Mouse (Mus musculus): ENCODE results near the gene Rbp3. TPM values are rescaled to one million over a fixed set of nuclear protein-coding genes. Genes with fewer than 3 reads are reported as not detected.

Gene Rbp3
- 0.16 and 0.47 TPM in 2 replicates for total RNA-seq (2014; rRNA removed)
- 0.07 and 0.31 TPM in 2 replicates for polyA plus RNA-seq (2015; fragmentation: Nextera tagmentation; extraction: Ambion mirVana)

GRCm38 (mm10) chr14:33953761-33954160, at the start of gene Rbp3:
Gene Rbp3 (plus strand): TSS chr14:33954003.
- no peak within 1 kb of the TSS for H3K4me2 ChIP-seq (ENCODE audit: low read depth, low read length, poor library complexity, severe bottlenecking)
- no peaks in the 10 kb centered on the region for H3K9me3 ChIP-seq (ENCODE audit: low read length)
- no peak within 1 kb of the TSS for H3K4me3 ChIP-seq (ENCODE audit: low read depth, low read length)
- no peaks in the 10 kb centered on the region for H3K36me3 ChIP-seq (ENCODE audit: insufficient read depth, low read length)
- no peak for TF ChIP-seq CTCF (IDR thresholded peaks at IDR 0.05)
- 67% methylated on average over 5 of the region's 5 CpGs for WGBS
- H3K27ac ChIP-seq (ENCODE audit: low read depth, low read length), result no peak within 1 kb of the TSS
- ATAC-seq (ENCODE audit: low FRiP score) (no peak), DNase-seq (ENCODE audit: low spot score) (no peak)
- H3K27me3 ChIP-seq (ENCODE audit: insufficient read depth, low read length), result no peaks in the 10 kb centered on the region
- H3K9ac ChIP-seq (replicated peaks; ENCODE audit: low read length, poor library complexity, severe bottlenecking), result no peak within 1 kb of the TSS
- H3K4me1 ChIP-seq (ENCODE audit: insufficient read depth, low read length), result no peaks in the 10 kb centered on the region

GRCm38 (mm10) chr14:33904851-33905250, 49.0 kb upstream of the Rbp3 start:
- DNase-seq (ENCODE audit: low spot score) (no peak), ATAC-seq (ENCODE audit: low FRiP score) (no peak)
- H3K27me3 ChIP-seq (ENCODE audit: insufficient read depth, low read length), result no peaks in the 10 kb centered on the region
- H3K4me1 ChIP-seq (ENCODE audit: insufficient read depth, low read length), result no peaks in the 10 kb centered on the region
- H3K4me3 ChIP-seq (ENCODE audit: low read depth, low read length), result no peak overlapping the region
- TF ChIP-seq CTCF (IDR thresholded peaks at IDR 0.05), result no peak
- no peak overlapping the region for H3K9ac ChIP-seq (replicated peaks; ENCODE audit: low read length, poor library complexity, severe bottlenecking)
- no peaks in the 10 kb centered on the region for H3K9me3 ChIP-seq (ENCODE audit: low read length)
- H3K27ac ChIP-seq (ENCODE audit: low read depth, low read length), result no peak overlapping the region
- no peaks in the 10 kb centered on the region for H3K36me3 ChIP-seq (ENCODE audit: insufficient read depth, low read length)
- no peak overlapping the region for H3K4me2 ChIP-seq (ENCODE audit: low read depth, low read length, poor library complexity, severe bottlenecking)

GRCm38 (mm10) chr14:33913727-33914126, 40.1 kb upstream of the Rbp3 start:
- H3K4me1 ChIP-seq (ENCODE audit: insufficient read depth, low read length), result no peaks in the 10 kb centered on the region
- WGBS, result 33% methylated on average over 3 of the region's 3 CpGs
- ATAC-seq (ENCODE audit: low FRiP score), result no peak
- no peaks in the 10 kb centered on the region for H3K36me3 ChIP-seq (ENCODE audit: insufficient read depth, low read length)
- no peaks in the 10 kb centered on the region for H3K9me3 ChIP-seq (ENCODE audit: low read length)
- no peak overlapping the region for H3K9ac ChIP-seq (replicated peaks; ENCODE audit: low read length, poor library complexity, severe bottlenecking)
- H3K4me3 ChIP-seq (ENCODE audit: low read depth, low read length), result no peak overlapping the region
- TF ChIP-seq CTCF (IDR thresholded peaks at IDR 0.05), result peak; percentile 65
- no peaks in the 10 kb centered on the region for H3K27me3 ChIP-seq (ENCODE audit: insufficient read depth, low read length)
- DNase-seq (ENCODE audit: low spot score), result no peak
- H3K27ac ChIP-seq (ENCODE audit: low read depth, low read length), result no peak overlapping the region
- H3K4me2 ChIP-seq (ENCODE audit: low read depth, low read length, poor library complexity, severe bottlenecking), result no peak overlapping the region

- WGBS, result 90% methylated on average over 9 of the region's 9 CpGs
These were observed 39.6 kb upstream of the Rbp3 start for GRCm38 (mm10) chr14:33914206-33914605.

GRCm38 (mm10) chr14:33920727-33921559, 32.9 kb upstream of the Rbp3 start:
- Histone ChIP-seq H3K4me2 (ENCODE audit: low read depth, low read length, poor library complexity, severe bottlenecking) (no peak overlapping the region), H3K9ac (replicated peaks; ENCODE audit: low read length, poor library complexity, severe bottlenecking) (no peak overlapping the region), H3K4me1 (ENCODE audit: insufficient read depth, low read length) (no peaks in the 10 kb centered on the region; the same call in 1 of the 2 replicates), H3K27me3 (ENCODE audit: insufficient read depth, low read length) (peaks cover 22% of the 10 kb centered on the region), H3K36me3 (ENCODE audit: insufficient read depth, low read length) (no peaks in the 10 kb centered on the region), H3K27ac (ENCODE audit: low read depth, low read length) (no peak overlapping the region), H3K9me3 (ENCODE audit: low read length) (no peaks in the 10 kb centered on the region), H3K4me3 (ENCODE audit: low read depth, low read length) (no peak overlapping the region)
- no peak for ATAC-seq (ENCODE audit: low FRiP score)
- DNase-seq (ENCODE audit: low spot score), result peak; percentile 67
- no peak for TF ChIP-seq CTCF (IDR thresholded peaks at IDR 0.05)
- WGBS, result 15% methylated on average over 14 of the region's 14 CpGs

More at GRCm38 (mm10) chr14:33914206-33914605, 39.6 kb upstream of the Rbp3 start:
- Histone ChIP-seq H3K36me3 (ENCODE audit: insufficient read depth, low read length) (no peaks in the 10 kb centered on the region), H3K4me3 (ENCODE audit: low read depth, low read length) (no peak overlapping the region), H3K9ac (replicated peaks; ENCODE audit: low read length, poor library complexity, severe bottlenecking) (no peak overlapping the region), H3K4me2 (ENCODE audit: low read depth, low read length, poor library complexity, severe bottlenecking) (no peak overlapping the region), H3K27ac (ENCODE audit: low read depth, low read length) (no peak overlapping the region), H3K9me3 (ENCODE audit: low read length) (no peaks in the 10 kb centered on the region), H3K4me1 (ENCODE audit: insufficient read depth, low read length) (no peaks in the 10 kb centered on the region), H3K27me3 (ENCODE audit: insufficient read depth, low read length) (peaks cover 3% of the 10 kb centered on the region; the same call in 1 of the 2 replicates)
- TF ChIP-seq CTCF (IDR thresholded peaks at IDR 0.05), result no peak
- no peak for ATAC-seq (ENCODE audit: low FRiP score)
- DNase-seq (ENCODE audit: low spot score), result no peak

GRCm38 (mm10) chr14:33922771-33923167, 31.0 kb upstream of the Rbp3 start:
- Histone ChIP-seq H3K27ac (ENCODE audit: low read depth, low read length) (no peak overlapping the region), H3K4me2 (ENCODE audit: low read depth, low read length, poor library complexity, severe bottlenecking) (peak overlapping the region; percentile 98), H3K4me3 (ENCODE audit: low read depth, low read length) (peak overlapping the region; percentile 60), H3K27me3 (ENCODE audit: insufficient read depth, low read length) (peaks cover 22% of the 10 kb centered on the region), H3K36me3 (ENCODE audit: insufficient read depth, low read length) (no peaks in the 10 kb centered on the region), H3K9me3 (ENCODE audit: low read length) (no peaks in the 10 kb centered on the region), H3K4me1 (ENCODE audit: insufficient read depth, low read length) (no peaks in the 10 kb centered on the region; the same call in 1 of the 2 replicates), H3K9ac (replicated peaks; ENCODE audit: low read length, poor library complexity, severe bottlenecking) (no peak overlapping the region; the same call in 1 of the 2 replicates)
- DNase-seq (ENCODE audit: low spot score), result no peak
- no peak for TF ChIP-seq CTCF (IDR thresholded peaks at IDR 0.05)
- no peak for ATAC-seq (ENCODE audit: low FRiP score)
- 16% methylated on average over 8 of the region's 8 CpGs for WGBS
